Mouse (Mus musculus): ENCODE data around the gene Jmjd1c. TPM values are rescaled to one million over a fixed set of nuclear protein-coding genes. Genes with fewer than 3 reads are reported as not detected.
A peak's percentile ranks its signal among the peaks of the same experiment; 100 is the strongest.

Gene Jmjd1c
- total RNA-seq, 2 experiments from 2014 or later, result 33.0 to 48.7 TPM

- DNase-seq, result no peak
Measured at GRCm38 (mm10) chr10:67071884-67072283, 24.0 kb upstream of the Jmjd1c start.

GRCm38 (mm10) chr10:67072600-67072999, 23.3 kb upstream of the Jmjd1c start:
- no peak for DNase-seq

- DNase-seq, result no peak
Measured at GRCm38 (mm10) chr10:67073577-67073976, 22.3 kb upstream of the Jmjd1c start.

DNA sequence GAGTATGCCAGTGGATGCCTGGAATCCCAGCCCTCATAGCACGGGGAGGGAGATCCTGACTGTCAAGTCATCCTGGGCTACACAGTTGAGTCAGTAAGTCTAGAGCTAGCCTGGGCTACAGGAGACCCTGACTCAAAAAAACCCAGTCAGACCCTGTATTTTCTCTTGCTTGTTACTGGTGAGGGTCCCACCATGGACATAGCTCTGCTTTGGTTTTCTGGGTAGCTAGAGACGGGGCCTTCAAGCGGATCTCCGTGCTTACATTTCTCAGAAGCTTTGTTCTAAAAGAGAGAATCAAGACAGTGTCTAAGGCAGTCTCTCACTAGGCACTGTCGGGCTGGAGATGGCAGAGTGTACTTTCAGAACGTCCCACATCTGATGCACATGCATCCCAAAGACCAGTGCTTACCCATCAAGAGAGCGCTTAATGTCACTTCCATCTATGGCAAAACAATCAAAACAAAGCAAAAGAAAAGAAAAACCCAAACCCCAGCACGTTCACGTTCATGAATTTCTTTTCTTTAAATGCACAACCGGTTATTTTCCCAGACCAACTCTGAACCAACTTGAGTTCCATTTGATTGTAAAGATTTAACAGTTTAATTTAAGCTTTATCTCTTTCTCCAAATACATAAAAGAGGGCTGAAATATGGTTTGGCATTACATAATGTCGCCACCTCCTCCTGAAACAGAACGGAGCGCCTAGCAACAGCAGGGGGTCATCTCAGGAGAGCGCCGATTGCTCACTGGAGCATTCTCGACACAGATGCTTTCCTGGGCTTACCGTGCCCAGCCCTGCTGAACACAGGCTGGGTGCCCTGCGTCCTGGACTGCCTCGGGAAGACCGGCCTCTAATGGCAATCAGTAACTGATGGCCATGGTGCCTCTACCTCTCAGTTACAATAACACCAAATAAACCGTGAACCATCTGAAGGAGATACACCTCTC, 19.7 kb upstream of the Jmjd1c start:
- DNase-seq, result no peak

DNA sequence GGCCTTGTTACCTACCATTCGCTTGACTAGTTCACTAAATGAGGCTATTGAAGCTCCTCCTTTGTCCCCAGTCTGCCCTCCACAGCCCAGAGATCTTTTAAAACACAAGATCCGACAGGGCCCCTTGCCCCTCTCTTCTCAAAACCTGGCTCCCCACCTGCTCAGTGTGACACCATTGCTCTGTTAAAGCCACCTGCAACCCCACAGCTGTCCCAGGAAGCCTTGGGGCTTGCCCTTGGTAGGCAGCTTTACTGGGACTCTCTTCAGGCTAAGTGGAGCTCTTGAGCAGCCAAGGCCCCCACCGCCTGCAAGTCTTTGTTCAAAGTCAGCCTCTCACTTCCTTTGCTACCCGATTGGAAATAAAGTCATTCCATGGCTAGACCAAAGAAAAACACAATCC, 16.9 kb upstream of the Jmjd1c start:
- DNase-seq, result no peak

GRCm38 (mm10) chr10:67081206-67082007, 14.5 kb upstream of the Jmjd1c start:
- no peak for DNase-seq

- DNase-seq, result no peak
Measured at GRCm38 (mm10) chr10:67082531-67082930, 13.4 kb upstream of the Jmjd1c start.

- no peak for DNase-seq
Measured at GRCm38 (mm10) chr10:67083446-67084166, 12.3 kb upstream of the Jmjd1c start.

DNA sequence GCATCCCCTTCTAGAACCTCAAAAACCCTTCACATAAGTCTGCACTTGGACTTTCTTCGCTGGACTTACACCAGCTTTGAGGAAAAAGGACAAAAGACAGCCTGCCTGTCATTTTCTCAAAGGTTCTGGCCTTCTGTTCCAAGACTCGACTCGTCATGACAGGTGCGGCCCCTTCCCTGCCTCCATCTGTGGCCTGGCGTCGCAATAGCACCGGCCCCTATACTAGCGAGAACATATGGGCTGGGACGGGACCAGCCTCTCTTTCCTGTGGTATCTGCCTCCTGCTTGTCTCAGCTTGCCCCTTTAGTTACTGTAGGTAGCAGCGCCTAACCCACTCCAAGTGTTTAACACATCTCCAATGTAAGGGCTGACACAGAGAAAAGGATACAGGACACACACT, 10.8 kb upstream of the Jmjd1c start:
- DNase-seq, result no peak

DNA sequence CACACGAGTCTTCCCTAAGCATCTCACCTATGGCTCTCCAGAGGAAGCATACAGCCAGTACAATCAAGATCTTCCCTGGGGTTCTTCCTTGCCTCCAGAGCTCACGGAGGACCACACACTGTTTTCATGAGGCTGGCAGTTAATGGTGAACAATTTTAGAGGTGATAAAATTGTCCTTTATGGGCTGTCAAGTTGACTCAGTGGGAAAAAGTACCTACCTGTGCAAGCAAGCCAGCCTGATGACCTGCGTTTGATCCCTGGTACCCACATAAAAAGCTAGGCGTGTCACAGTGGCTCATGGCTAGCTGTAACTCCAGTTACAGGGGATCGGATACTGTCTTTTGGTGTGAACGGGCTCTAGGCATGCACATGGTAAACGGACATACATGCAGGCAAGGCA, 10.0 kb upstream of the Jmjd1c start:
- DNase-seq, result no peak

- no peak for DNase-seq
Measured at GRCm38 (mm10) chr10:67087447-67088226, 8.3 kb upstream of the Jmjd1c start.

GRCm38 (mm10) chr10:67090611-67091010, 5.3 kb upstream of the Jmjd1c start:
- no peak for DNase-seq

- DNase-seq, result no peak
Measured at GRCm38 (mm10) chr10:67094922-67095321, 1.0 kb upstream of the Jmjd1c start.

DNA sequence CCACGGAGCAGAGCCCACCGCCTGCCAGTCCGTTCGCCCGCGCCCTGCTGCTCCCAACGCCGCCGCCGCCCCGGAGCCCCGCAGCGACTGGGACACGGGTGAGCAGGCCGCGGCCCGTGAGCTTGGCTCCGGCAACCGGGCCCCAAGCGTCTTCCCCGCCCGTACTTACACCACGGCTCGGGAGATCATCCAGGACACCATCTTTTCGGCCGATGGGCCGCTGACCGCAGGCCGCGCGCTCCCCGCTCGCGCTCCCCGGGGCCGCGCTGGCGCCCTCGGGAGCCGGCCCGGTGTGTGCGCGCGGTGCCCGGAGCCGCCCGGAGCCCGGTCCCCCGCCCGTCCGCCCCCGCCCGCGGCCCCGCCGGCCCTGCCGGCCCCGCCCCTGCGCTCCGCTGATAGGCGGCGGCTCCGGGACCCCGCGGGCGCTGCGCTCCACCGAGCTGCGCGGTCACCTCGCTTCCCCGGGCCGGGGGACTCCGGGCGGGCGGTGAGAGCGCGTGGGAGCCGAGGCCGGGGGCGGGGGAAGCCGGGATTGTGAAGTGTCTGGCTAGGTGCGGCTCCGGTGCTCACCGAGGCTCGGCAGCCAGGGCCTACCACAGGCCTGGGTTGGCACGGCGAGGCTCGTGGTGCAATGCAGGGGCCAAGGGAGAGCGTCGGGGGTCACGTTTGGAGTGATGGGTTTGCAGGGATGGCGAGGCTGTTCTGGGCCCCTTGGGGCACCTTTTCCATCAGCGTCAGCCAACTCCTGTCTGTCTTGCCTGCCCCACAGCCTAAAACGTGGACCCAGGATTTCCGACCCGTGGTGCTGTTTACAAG, 904 bp downstream of the Jmjd1c start, which contains the start of gene Reep3:
Reep3 (minus strand) TSS at position 325 of the 816 bp plus-strand sequence.
- DNase-seq, result peak; percentile 73

DNA sequence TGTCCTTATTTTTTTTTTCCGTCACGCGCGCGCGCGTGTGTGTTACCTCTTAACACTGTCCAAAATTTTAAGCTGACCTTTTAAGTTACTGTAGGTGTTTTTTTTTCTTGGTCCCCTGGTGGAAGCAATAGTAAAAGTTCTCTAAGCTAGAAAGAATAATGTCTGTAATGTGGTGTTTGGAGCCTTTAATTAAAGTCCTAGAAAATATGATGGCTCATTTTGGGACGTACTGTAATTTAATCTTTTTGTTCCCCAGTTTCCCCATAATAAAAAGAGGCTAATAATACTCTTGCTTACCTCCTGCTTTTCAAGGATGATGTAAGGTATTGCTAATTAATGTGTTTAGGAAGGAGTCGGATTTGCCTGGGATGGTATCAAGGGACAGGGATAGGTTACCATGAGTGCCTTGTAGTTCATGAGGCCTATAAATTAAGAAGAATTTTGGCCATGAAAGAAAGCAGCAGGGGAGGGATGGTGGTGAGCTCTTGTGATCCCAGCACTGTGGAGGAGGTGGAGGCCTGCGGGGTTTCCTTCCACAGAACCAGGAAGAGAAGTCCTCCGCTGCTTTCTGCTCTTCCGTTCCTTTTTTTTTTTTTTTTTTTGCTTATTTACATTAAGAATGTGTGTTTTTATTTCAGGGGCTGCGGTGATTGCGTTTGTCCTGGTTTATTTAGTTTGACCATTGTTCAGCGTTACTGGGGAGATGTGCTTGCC, 1.7 kb downstream of the Jmjd1c start:
- DNase-seq, result no peak

GRCm38 (mm10) chr10:67098408-67099050, 2.6 kb downstream of the Jmjd1c start:
- DNase-seq, result no peak

GRCm38 (mm10) chr10:67099183-67099929, 3.4 kb downstream of the Jmjd1c start:
- no peak for DNase-seq

- DNase-seq, result no peak
Measured at GRCm38 (mm10) chr10:67100011-67100661, 4.2 kb downstream of the Jmjd1c start.

Measured in gastrocnemius, postnatal 10 days (tissue).